Mouse (Mus musculus): Measurements from ENCODE around the gene Grm5. TPM values are rescaled to one million over a fixed set of nuclear protein-coding genes. Genes with fewer than 3 reads are reported as not detected.

Grm5 gene
- polyA plus RNA-seq, 1 experiment, result not detected

- no peak overlapping the region for H3K27ac ChIP-seq (ENCODE audit: insufficient read depth, low read length)
- H3K4me1 ChIP-seq (ENCODE audit: control insufficient read depth, insufficient read depth, low read length), result no peaks in the 10 kb centered on the region
- H3K4me3 ChIP-seq (ENCODE audit: insufficient read depth, low read length), result no peak overlapping the region
- TF ChIP-seq CTCF (IDR thresholded peaks at IDR 0.05; ENCODE audit: borderline replicate concordance, insufficient read depth, low read length) (no peak), POLR2A (IDR thresholded peaks at IDR 0.05; ENCODE audit: low read depth, low read length) (no peak)
These were observed 250.7 kb downstream of the Grm5 start for GRCm38 (mm10) chr7:87834669-87835068.

GRCm38 (mm10) chr7:87838579-87838978 lies 254.6 kb downstream of the Grm5 start:
- Histone ChIP-seq H3K4me1 (ENCODE audit: control insufficient read depth, insufficient read depth, low read length) (no peaks in the 10 kb centered on the region), H3K27ac (ENCODE audit: insufficient read depth, low read length) (no peak overlapping the region), H3K4me3 (ENCODE audit: insufficient read depth, low read length) (no peak overlapping the region)
- TF ChIP-seq CTCF (IDR thresholded peaks at IDR 0.05; ENCODE audit: borderline replicate concordance, insufficient read depth, low read length) (no peak), POLR2A (IDR thresholded peaks at IDR 0.05; ENCODE audit: low read depth, low read length) (no peak)

- no peak overlapping the region for H3K4me3 ChIP-seq (ENCODE audit: insufficient read depth, low read length)
- H3K27ac ChIP-seq (ENCODE audit: insufficient read depth, low read length), result no peak overlapping the region
- no peaks in the 10 kb centered on the region for H3K4me1 ChIP-seq (ENCODE audit: control insufficient read depth, insufficient read depth, low read length)
- TF ChIP-seq CTCF (IDR thresholded peaks at IDR 0.05; ENCODE audit: borderline replicate concordance, insufficient read depth, low read length) (no peak), POLR2A (IDR thresholded peaks at IDR 0.05; ENCODE audit: low read depth, low read length) (no peak)
These were observed 259.5 kb downstream of the Grm5 start for GRCm38 (mm10) chr7:87843496-87843895.

- TF ChIP-seq POLR2A (IDR thresholded peaks at IDR 0.05; ENCODE audit: low read depth, low read length) (no peak), CTCF (IDR thresholded peaks at IDR 0.05; ENCODE audit: borderline replicate concordance, insufficient read depth, low read length) (no peak)
- Histone ChIP-seq H3K4me3 (ENCODE audit: insufficient read depth, low read length) (no peak overlapping the region), H3K4me1 (ENCODE audit: control insufficient read depth, insufficient read depth, low read length) (no peaks in the 10 kb centered on the region), H3K27ac (ENCODE audit: insufficient read depth, low read length) (no peak overlapping the region)
These were observed 262.1 kb downstream of the Grm5 start for GRCm38 (mm10) chr7:87846082-87846481.

GRCm38 (mm10) chr7:87925956-87926355 lies 342.0 kb downstream of the Grm5 start:
- Histone ChIP-seq H3K27ac (ENCODE audit: insufficient read depth, low read length) (no peak overlapping the region), H3K4me3 (ENCODE audit: insufficient read depth, low read length) (no peak overlapping the region), H3K4me1 (ENCODE audit: control insufficient read depth, insufficient read depth, low read length) (no peaks in the 10 kb centered on the region; the same call in 1 of the 2 replicates)
- TF ChIP-seq POLR2A (IDR thresholded peaks at IDR 0.05; ENCODE audit: low read depth, low read length) (no peak), CTCF (IDR thresholded peaks at IDR 0.05; ENCODE audit: borderline replicate concordance, insufficient read depth, low read length) (no peak)

GRCm38 (mm10) chr7:87937415-87937814 lies 353.4 kb downstream of the Grm5 start:
- Histone ChIP-seq H3K4me3 (ENCODE audit: insufficient read depth, low read length) (no peak overlapping the region), H3K4me1 (ENCODE audit: control insufficient read depth, insufficient read depth, low read length) (no peaks in the 10 kb centered on the region), H3K27ac (ENCODE audit: insufficient read depth, low read length) (no peak overlapping the region)
- TF ChIP-seq CTCF (IDR thresholded peaks at IDR 0.05; ENCODE audit: borderline replicate concordance, insufficient read depth, low read length) (no peak), POLR2A (IDR thresholded peaks at IDR 0.05; ENCODE audit: low read depth, low read length) (no peak)

GRCm38 (mm10) chr7:87938265-87938664 lies 354.3 kb downstream of the Grm5 start:
- no peak overlapping the region for H3K27ac ChIP-seq (ENCODE audit: insufficient read depth, low read length)
- H3K4me3 ChIP-seq (ENCODE audit: insufficient read depth, low read length), result no peak overlapping the region
- H3K4me1 ChIP-seq (ENCODE audit: control insufficient read depth, insufficient read depth, low read length), result no peaks in the 10 kb centered on the region
- TF ChIP-seq CTCF (IDR thresholded peaks at IDR 0.05; ENCODE audit: borderline replicate concordance, insufficient read depth, low read length) (no peak), POLR2A (IDR thresholded peaks at IDR 0.05; ENCODE audit: low read depth, low read length) (no peak)

GRCm38 (mm10) chr7:87950205-87950604 lies 366.2 kb downstream of the Grm5 start:
- Histone ChIP-seq H3K4me1 (ENCODE audit: control insufficient read depth, insufficient read depth, low read length) (no peaks in the 10 kb centered on the region), H3K27ac (ENCODE audit: insufficient read depth, low read length) (no peak overlapping the region), H3K4me3 (ENCODE audit: insufficient read depth, low read length) (no peak overlapping the region)
- TF ChIP-seq POLR2A (IDR thresholded peaks at IDR 0.05; ENCODE audit: low read depth, low read length) (no peak), CTCF (IDR thresholded peaks at IDR 0.05; ENCODE audit: borderline replicate concordance, insufficient read depth, low read length) (no peak)

- Histone ChIP-seq H3K4me1 (ENCODE audit: control insufficient read depth, insufficient read depth, low read length) (no peaks in the 10 kb centered on the region), H3K4me3 (ENCODE audit: insufficient read depth, low read length) (no peak overlapping the region), H3K27ac (ENCODE audit: insufficient read depth, low read length) (no peak overlapping the region)
- TF ChIP-seq CTCF (IDR thresholded peaks at IDR 0.05; ENCODE audit: borderline replicate concordance, insufficient read depth, low read length) (no peak), POLR2A (IDR thresholded peaks at IDR 0.05; ENCODE audit: low read depth, low read length) (no peak)
These were observed 389.2 kb downstream of the Grm5 start for GRCm38 (mm10) chr7:87973216-87973615.

GRCm38 (mm10) chr7:87975041-87975440 lies 391.1 kb downstream of the Grm5 start:
- TF ChIP-seq POLR2A (IDR thresholded peaks at IDR 0.05; ENCODE audit: low read depth, low read length) (no peak), CTCF (IDR thresholded peaks at IDR 0.05; ENCODE audit: borderline replicate concordance, insufficient read depth, low read length) (no peak)
- no peaks in the 10 kb centered on the region for H3K4me1 ChIP-seq (ENCODE audit: control insufficient read depth, insufficient read depth, low read length)
- no peak overlapping the region for H3K27ac ChIP-seq (ENCODE audit: insufficient read depth, low read length)
- no peak overlapping the region for H3K4me3 ChIP-seq (ENCODE audit: insufficient read depth, low read length)

- Histone ChIP-seq H3K27ac (ENCODE audit: insufficient read depth, low read length) (no peak overlapping the region), H3K4me1 (ENCODE audit: control insufficient read depth, insufficient read depth, low read length) (no peaks in the 10 kb centered on the region), H3K4me3 (ENCODE audit: insufficient read depth, low read length) (no peak overlapping the region)
- no peak for TF ChIP-seq CTCF (IDR thresholded peaks at IDR 0.05; ENCODE audit: borderline replicate concordance, insufficient read depth, low read length)
- TF ChIP-seq POLR2A (IDR thresholded peaks at IDR 0.05; ENCODE audit: low read depth, low read length), result no peak
These were observed 399.5 kb downstream of the Grm5 start for GRCm38 (mm10) chr7:87983494-87983893.

Measured in embryonic fibroblast, embryonic 13.5 days (primary cell).